Mouse (Mus musculus): ENCODE measurements around the gene Zscan10. TPM values are rescaled to one million over a fixed set of nuclear protein-coding genes. Genes with fewer than 3 reads are reported as not detected.
A peak's percentile ranks its signal among the peaks of the same experiment; 100 is the strongest.

Zscan10 gene
- polyA plus RNA-seq, 1 experiment: not detected

- no peak overlapping the region for H3K27ac ChIP-seq (replicated peaks; ENCODE audit: low read depth, low read length)
- no peak overlapping the region for H3K4me3 ChIP-seq (ENCODE audit: insufficient read depth, low read depth, low read length)
- 0 out of 2 replicates have a peak, but pooled peaks cover 3% of the 10 kb centered on the region for H3K4me1 ChIP-seq (ENCODE audit: control insufficient read depth, insufficient read depth, insufficient read length, low read length)
Observed at GRCm38 (mm10) chr17:23603542-23603941, 2.9 kb downstream of the Zscan10 start.

GRCm38 (mm10) chr17:23604394-23604793 is 3.7 kb downstream of the Zscan10 start:
- no peak overlapping the region for H3K4me3 ChIP-seq (ENCODE audit: insufficient read depth, low read depth, low read length)
- H3K4me1 ChIP-seq (ENCODE audit: control insufficient read depth, insufficient read depth, insufficient read length, low read length): 0 out of 2 replicates have a peak, but pooled peaks cover 3% of the 10 kb centered on the region
- H3K27ac ChIP-seq (replicated peaks; ENCODE audit: low read depth, low read length): no peak overlapping the region

- no peak overlapping the region for H3K27ac ChIP-seq (replicated peaks; ENCODE audit: low read depth, low read length)
- no peaks in the 10 kb centered on the region for H3K4me1 ChIP-seq (ENCODE audit: control insufficient read depth, insufficient read depth, insufficient read length, low read length)
- no peak overlapping the region for H3K4me3 ChIP-seq (ENCODE audit: insufficient read depth, low read depth, low read length)
Observed at GRCm38 (mm10) chr17:23605220-23605619, 4.6 kb downstream of the Zscan10 start.

- Histone ChIP-seq H3K4me3 (ENCODE audit: insufficient read depth, low read depth, low read length) (no peak overlapping the region), H3K4me1 (ENCODE audit: control insufficient read depth, insufficient read depth, insufficient read length, low read length) (no peaks in the 10 kb centered on the region)
Observed at GRCm38 (mm10) chr17:23609612-23610011, 9.0 kb downstream of the Zscan10 start.

GRCm38 (mm10) chr17:23610361-23610800 is 9.7 kb downstream of the Zscan10 start:
- Histone ChIP-seq H3K27ac (replicated peaks; ENCODE audit: low read depth, low read length) (no peak overlapping the region), H3K4me3 (ENCODE audit: insufficient read depth, low read depth, low read length) (no peak overlapping the region), H3K4me1 (ENCODE audit: control insufficient read depth, insufficient read depth, insufficient read length, low read length) (no peaks in the 10 kb centered on the region)

More at GRCm38 (mm10) chr17:23609612-23610011, 9.0 kb downstream of the Zscan10 start:
- no peak overlapping the region for H3K27ac ChIP-seq (replicated peaks; ENCODE audit: low read depth, low read length)

GRCm38 (mm10) chr17:23617087-23617486 is 16.4 kb downstream of the Zscan10 start:
- Histone ChIP-seq H3K27ac (replicated peaks; ENCODE audit: low read depth, low read length) (no peak overlapping the region), H3K4me3 (ENCODE audit: insufficient read depth, low read depth, low read length) (no peak overlapping the region), H3K4me1 (ENCODE audit: control insufficient read depth, insufficient read depth, insufficient read length, low read length) (no peaks in the 10 kb centered on the region)

- Histone ChIP-seq H3K4me1 (ENCODE audit: control insufficient read depth, insufficient read depth, insufficient read length, low read length) (no peaks in the 10 kb centered on the region), H3K27ac (replicated peaks; ENCODE audit: low read depth, low read length) (no peak overlapping the region), H3K4me3 (ENCODE audit: insufficient read depth, low read depth, low read length) (no peak overlapping the region)
Observed at GRCm38 (mm10) chr17:23620351-23620750, 19.7 kb downstream of the Zscan10 start.

- H3K27ac ChIP-seq (replicated peaks; ENCODE audit: low read depth, low read length): no peak overlapping the region
- H3K4me3 ChIP-seq (ENCODE audit: insufficient read depth, low read depth, low read length): no peak overlapping the region
- no peaks in the 10 kb centered on the region for H3K4me1 ChIP-seq (ENCODE audit: control insufficient read depth, insufficient read depth, insufficient read length, low read length)
Observed at GRCm38 (mm10) chr17:23627813-23628212, 27.2 kb downstream of the Zscan10 start.

- H3K4me1 ChIP-seq (ENCODE audit: control insufficient read depth, insufficient read depth, insufficient read length, low read length): no peaks in the 10 kb centered on the region
- no peak overlapping the region for H3K4me3 ChIP-seq (ENCODE audit: insufficient read depth, low read depth, low read length)
- no peak overlapping the region for H3K27ac ChIP-seq (replicated peaks; ENCODE audit: low read depth, low read length)
Observed at GRCm38 (mm10) chr17:23630195-23631020, 29.8 kb downstream of the Zscan10 start.

- Histone ChIP-seq H3K27ac (replicated peaks; ENCODE audit: low read depth, low read length) (no peak overlapping the region), H3K4me3 (ENCODE audit: insufficient read depth, low read depth, low read length) (no peak overlapping the region), H3K4me1 (ENCODE audit: control insufficient read depth, insufficient read depth, insufficient read length, low read length) (no peaks in the 10 kb centered on the region)
Observed at GRCm38 (mm10) chr17:23631241-23631640, 30.6 kb downstream of the Zscan10 start.

- Histone ChIP-seq H3K4me1 (ENCODE audit: control insufficient read depth, insufficient read depth, insufficient read length, low read length) (no peaks in the 10 kb centered on the region), H3K27ac (replicated peaks; ENCODE audit: low read depth, low read length) (no peak within 1 kb of the TSS), H3K4me3 (ENCODE audit: insufficient read depth, low read depth, low read length) (peak within 1 kb of the TSS; percentile 58)
Observed at GRCm38 (mm10) chr17:23644613-23645495, 44.2 kb downstream of the Zscan10 start, which contains the start of gene Mmp25. TSS of gene Mmp25 (minus strand) at chr17:23645277.

GRCm38 (mm10) chr17:23645894-23646293 is 45.2 kb downstream of the Zscan10 start:
- no peak overlapping the region for H3K27ac ChIP-seq (replicated peaks; ENCODE audit: low read depth, low read length)
- H3K4me1 ChIP-seq (ENCODE audit: control insufficient read depth, insufficient read depth, insufficient read length, low read length): no peaks in the 10 kb centered on the region

GRCm38 (mm10) chr17:23651363-23651762 is 50.7 kb downstream of the Zscan10 start:
- H3K4me3 ChIP-seq (ENCODE audit: insufficient read depth, low read depth, low read length): no peak overlapping the region
- no peaks in the 10 kb centered on the region for H3K4me1 ChIP-seq (ENCODE audit: control insufficient read depth, insufficient read depth, insufficient read length, low read length)
- H3K27ac ChIP-seq (replicated peaks; ENCODE audit: low read depth, low read length): no peak overlapping the region

More at GRCm38 (mm10) chr17:23645894-23646293, 45.2 kb downstream of the Zscan10 start:
- H3K4me3 ChIP-seq (ENCODE audit: insufficient read depth, low read depth, low read length): no peak overlapping the region

GRCm38 (mm10) chr17:23653324-23653723 is 52.7 kb downstream of the Zscan10 start:
- Histone ChIP-seq H3K4me3 (ENCODE audit: insufficient read depth, low read depth, low read length) (no peak overlapping the region), H3K27ac (replicated peaks; ENCODE audit: low read depth, low read length) (no peak overlapping the region), H3K4me1 (ENCODE audit: control insufficient read depth, insufficient read depth, insufficient read length, low read length) (no peaks in the 10 kb centered on the region)

- no peak overlapping the region for H3K27ac ChIP-seq (replicated peaks; ENCODE audit: low read depth, low read length)
- no peaks in the 10 kb centered on the region for H3K4me1 ChIP-seq (ENCODE audit: control insufficient read depth, insufficient read depth, insufficient read length, low read length)
- no peak overlapping the region for H3K4me3 ChIP-seq (ENCODE audit: insufficient read depth, low read depth, low read length)
Observed at GRCm38 (mm10) chr17:23654001-23654400, 53.3 kb downstream of the Zscan10 start.

Measured in brown adipose tissue, adult 24 weeks (tissue).